Mouse (Mus musculus): ENCODE results near the gene 1700025F22Rik. TPM values are rescaled to one million over a fixed set of nuclear protein-coding genes. Genes with fewer than 3 reads are reported as not detected.
"Not testable (repeated sequence)": the region's sequence is repeated elsewhere in the genome, so short reads cannot be mapped to it uniquely, and the experiment has no call there.

The 1700025F22Rik gene
- not detected in 2 replicates for polyA plus RNA-seq (2014; fragmentation: Nextera tagmentation; extraction: Ambion mirVana)

DNA sequence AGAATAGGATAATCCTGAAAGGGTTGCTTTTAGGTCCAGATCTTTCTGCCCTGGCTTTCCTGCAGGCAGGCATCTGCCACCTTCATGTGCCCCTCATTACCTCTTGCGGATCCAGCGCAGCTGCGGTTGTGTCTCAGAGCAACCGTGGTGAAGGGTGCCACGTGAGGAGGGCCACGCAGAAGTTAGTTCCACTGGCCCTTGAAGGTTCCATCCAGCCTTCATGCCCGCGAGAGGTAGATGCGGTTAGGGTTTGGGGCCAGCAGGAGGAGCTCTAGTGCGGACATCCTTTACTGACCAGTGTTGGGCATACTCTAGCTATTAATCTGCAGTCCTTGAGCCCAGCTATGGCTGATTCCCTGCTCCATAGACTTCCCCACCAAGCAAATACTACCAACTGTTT, at the start of gene 1700025F22Rik:
Gene 1700025F22Rik, minus strand, starts transcription at position 149 of the 400 bp plus-strand sequence.
- ATAC-seq (ENCODE audit: low FRiP score) (no peak), DNase-seq (ENCODE audit: low spot score, missing footprints) (no peak)
- Histone ChIP-seq H3K9ac (ENCODE audit: low read length) (no peak within 1 kb of the TSS), H3K36me3 (ENCODE audit: control insufficient read depth, insufficient read depth, low read length) (no peaks in the 10 kb centered on the region), H3K27me3 (ENCODE audit: control insufficient read depth, insufficient read depth, low read length) (no peaks in the 10 kb centered on the region), H3K4me3 (ENCODE audit: low read depth, low read length) (no peak within 1 kb of the TSS), H3K4me2 (no peak within 1 kb of the TSS), H3K4me1 (ENCODE audit: control insufficient read depth, insufficient read depth, low read length) (no peaks in the 10 kb centered on the region), H3K27ac (ENCODE audit: low read depth, low read length) (no peak within 1 kb of the TSS), H3K9me3 (ENCODE audit: control insufficient read depth, low read length) (no peaks in the 10 kb centered on the region)
- 39% methylated on average over 10 of the region's 10 CpGs for WGBS

DNA sequence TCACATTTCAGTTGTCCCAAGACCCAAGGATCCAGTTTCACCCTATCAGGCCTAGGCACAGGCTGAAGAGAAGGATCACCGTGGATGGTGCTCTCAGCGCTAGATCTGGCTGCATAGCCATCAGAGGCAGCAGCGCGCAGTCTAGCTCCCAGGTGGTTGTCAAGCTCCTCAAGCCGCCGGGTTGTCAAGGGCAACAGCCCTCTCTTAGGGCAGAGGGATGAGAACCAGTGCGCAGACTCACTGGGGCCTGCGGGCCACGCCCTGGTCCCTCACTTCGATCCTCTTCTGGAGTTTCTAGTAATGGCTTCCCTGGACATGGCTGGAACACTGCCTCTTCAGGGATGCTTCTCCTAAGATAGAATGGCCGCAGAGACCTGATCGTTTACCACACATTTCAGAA, 31.4 kb upstream of the 1700025F22Rik start, which contains the start of gene Ms4a13:
Gene Ms4a13, minus strand, starts transcription at position 192 of the 400 bp plus-strand sequence.
- H3K9ac ChIP-seq (ENCODE audit: low read length) = no peak within 1 kb of the TSS
- no peaks in the 10 kb centered on the region for H3K36me3 ChIP-seq (ENCODE audit: control insufficient read depth, insufficient read depth, low read length)
- ATAC-seq (ENCODE audit: low FRiP score) (peak; percentile 48; the same call in 1 of the 2 replicates), DNase-seq (ENCODE audit: low spot score, missing footprints) (no peak)
- no peak within 1 kb of the TSS for H3K4me3 ChIP-seq (ENCODE audit: low read depth, low read length)
- H3K9me3 ChIP-seq (ENCODE audit: control insufficient read depth, low read length) = no peaks in the 10 kb centered on the region
- no peaks in the 10 kb centered on the region for H3K27me3 ChIP-seq (ENCODE audit: control insufficient read depth, insufficient read depth, low read length)
- no peak within 1 kb of the TSS for H3K4me2 ChIP-seq
- H3K27ac ChIP-seq (ENCODE audit: low read depth, low read length) = no peak within 1 kb of the TSS
- no peaks in the 10 kb centered on the region for H3K4me1 ChIP-seq (ENCODE audit: control insufficient read depth, insufficient read depth, low read length)
- WGBS = 70% methylated on average over 12 of the region's 12 CpGs

DNA sequence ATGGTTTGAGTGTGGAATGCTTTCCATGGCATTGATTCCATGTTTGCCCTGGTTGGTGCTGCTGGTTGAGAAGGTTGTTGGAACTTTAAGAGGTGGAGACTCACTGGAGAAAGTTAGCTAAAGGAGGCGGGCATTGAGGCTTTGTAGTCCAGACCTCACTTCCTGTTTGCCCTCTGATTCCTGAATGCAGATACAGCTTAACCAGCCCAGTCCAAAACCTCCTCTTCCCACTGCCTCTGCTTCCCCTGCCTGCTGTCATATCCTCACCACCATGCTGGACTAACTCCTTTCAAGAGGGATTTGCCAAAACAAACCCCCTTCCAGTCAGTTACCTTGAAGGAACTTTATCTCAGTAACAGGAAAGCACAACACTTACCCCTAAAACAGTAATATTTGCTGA, 27.4 kb upstream of the 1700025F22Rik start:
- ATAC-seq (ENCODE audit: low FRiP score) = no peak

DNA sequence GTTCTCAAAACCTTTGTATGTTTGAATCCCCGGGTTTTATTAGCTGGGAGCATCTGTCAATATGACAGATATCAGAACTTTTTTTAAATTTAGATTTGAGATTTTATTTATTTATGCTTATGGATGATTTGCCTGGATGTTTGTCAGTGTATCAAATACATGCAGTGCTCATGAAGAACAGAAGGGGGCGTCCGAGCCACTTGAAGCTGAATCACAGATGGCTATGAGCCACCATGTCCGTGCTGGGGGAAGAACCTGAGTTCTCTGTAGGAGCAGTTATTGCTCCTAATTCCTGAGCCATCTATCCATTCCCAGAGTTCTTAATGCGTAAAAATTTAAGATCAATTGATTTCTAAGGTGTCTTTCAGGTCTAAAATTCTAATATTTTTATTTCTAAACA, 19.0 kb upstream of the 1700025F22Rik start:
- H3K27ac ChIP-seq (ENCODE audit: low read depth, low read length) = no peak overlapping the region
- 17% methylated on average over 5 of the region's 5 CpGs for WGBS
- no peaks in the 10 kb centered on the region for H3K4me1 ChIP-seq (ENCODE audit: control insufficient read depth, insufficient read depth, low read length)
- no peak overlapping the region for H3K9ac ChIP-seq (ENCODE audit: low read length)
- ATAC-seq (ENCODE audit: low FRiP score) = no peak
- no peak overlapping the region for H3K4me3 ChIP-seq (ENCODE audit: low read depth, low read length)
- H3K4me2 ChIP-seq = no peak overlapping the region
- H3K36me3 ChIP-seq (ENCODE audit: control insufficient read depth, insufficient read depth, low read length) = no peaks in the 10 kb centered on the region
- no peaks in the 10 kb centered on the region for H3K9me3 ChIP-seq (ENCODE audit: control insufficient read depth, low read length)
- no peak for DNase-seq (ENCODE audit: low spot score, missing footprints)
- H3K27me3 ChIP-seq (ENCODE audit: control insufficient read depth, insufficient read depth, low read length) = no peaks in the 10 kb centered on the region

More for the DNA sequence above, 27.4 kb upstream of the 1700025F22Rik start:
- WGBS = 69% methylated on average over 1 of the region's 1 CpGs
- Histone ChIP-seq H3K36me3 (ENCODE audit: control insufficient read depth, insufficient read depth, low read length) (no peaks in the 10 kb centered on the region), H3K4me3 (ENCODE audit: low read depth, low read length) (no peak overlapping the region), H3K9me3 (ENCODE audit: control insufficient read depth, low read length) (no peaks in the 10 kb centered on the region), H3K4me2 (no peak overlapping the region), H3K9ac (ENCODE audit: low read length) (no peak overlapping the region), H3K4me1 (ENCODE audit: control insufficient read depth, insufficient read depth, low read length) (no peaks in the 10 kb centered on the region), H3K27me3 (ENCODE audit: control insufficient read depth, insufficient read depth, low read length) (no peaks in the 10 kb centered on the region), H3K27ac (ENCODE audit: low read depth, low read length) (no peak overlapping the region)
- no peak for DNase-seq (ENCODE audit: low spot score, missing footprints)

DNA sequence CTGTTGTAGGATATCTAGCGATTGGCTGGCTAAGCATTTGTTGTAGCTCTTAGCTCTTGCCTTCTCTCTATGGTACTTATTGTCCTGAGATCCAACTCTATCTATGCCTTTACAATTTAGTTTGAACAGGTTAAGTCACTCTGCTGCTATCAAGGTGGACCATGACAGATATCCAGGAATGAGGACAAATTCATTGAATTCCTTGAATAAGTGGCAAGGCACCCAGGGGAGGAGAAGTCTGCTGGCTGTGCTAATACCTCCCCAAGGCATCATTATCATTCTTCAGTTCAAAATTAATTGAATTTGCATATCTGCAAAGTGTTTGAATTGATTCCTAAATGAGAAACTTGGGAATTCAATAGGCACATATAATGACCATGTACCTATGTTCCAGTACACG, 12.3 kb upstream of the 1700025F22Rik start:
- H3K36me3 ChIP-seq (ENCODE audit: control insufficient read depth, insufficient read depth, low read length) = no peaks in the 10 kb centered on the region
- no peaks in the 10 kb centered on the region for H3K4me1 ChIP-seq (ENCODE audit: control insufficient read depth, insufficient read depth, low read length)
- DNase-seq (ENCODE audit: low spot score, missing footprints) (no peak), ATAC-seq (ENCODE audit: low FRiP score) (no peak)
- H3K27me3 ChIP-seq (ENCODE audit: control insufficient read depth, insufficient read depth, low read length) = no peaks in the 10 kb centered on the region
- H3K27ac ChIP-seq (ENCODE audit: low read depth, low read length) = no peak overlapping the region
- WGBS = 61% methylated on average over 2 of the region's 2 CpGs
- no peak overlapping the region for H3K4me3 ChIP-seq (ENCODE audit: low read depth, low read length)
- H3K9ac ChIP-seq (ENCODE audit: low read length) = no peak overlapping the region
- H3K4me2 ChIP-seq = no peak overlapping the region
- no peaks in the 10 kb centered on the region for H3K9me3 ChIP-seq (ENCODE audit: control insufficient read depth, low read length)

DNA sequence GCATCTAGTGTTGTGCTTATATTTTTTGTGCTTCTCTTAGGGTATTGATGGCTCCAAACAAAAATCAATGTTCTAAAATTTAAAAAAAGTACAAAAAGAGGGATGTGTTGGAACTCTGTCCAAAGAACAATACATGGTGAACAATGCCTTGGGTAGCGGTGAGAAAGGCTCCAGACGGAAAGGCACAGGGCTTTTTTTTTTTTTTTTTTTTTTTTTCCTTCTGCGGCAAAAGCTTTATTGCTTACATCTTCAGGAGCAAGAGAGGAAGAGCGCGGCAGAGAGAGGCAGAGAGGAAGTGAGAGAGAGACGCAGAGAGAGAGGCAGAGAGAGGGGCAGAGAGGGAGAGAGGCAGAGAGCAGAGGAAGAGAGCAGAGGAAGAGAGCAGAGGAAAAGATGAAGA, 7.2 kb downstream of the 1700025F22Rik start:
- H3K9me3 ChIP-seq (ENCODE audit: control insufficient read depth, low read length); H3K9ac ChIP-seq (ENCODE audit: low read length); H3K4me2 ChIP-seq; DNase-seq (ENCODE audit: low spot score, missing footprints); H3K4me3 ChIP-seq (ENCODE audit: low read depth, low read length); H3K27ac ChIP-seq (ENCODE audit: low read depth, low read length); H3K36me3 ChIP-seq (ENCODE audit: control insufficient read depth, insufficient read depth, low read length); H3K4me1 ChIP-seq (ENCODE audit: control insufficient read depth, insufficient read depth, low read length); ATAC-seq (ENCODE audit: low FRiP score); H3K27me3 ChIP-seq (ENCODE audit: control insufficient read depth, insufficient read depth, low read length): not testable (repeated sequence)
- 85% methylated on average over 5 of the region's 6 CpGs for WGBS

DNA sequence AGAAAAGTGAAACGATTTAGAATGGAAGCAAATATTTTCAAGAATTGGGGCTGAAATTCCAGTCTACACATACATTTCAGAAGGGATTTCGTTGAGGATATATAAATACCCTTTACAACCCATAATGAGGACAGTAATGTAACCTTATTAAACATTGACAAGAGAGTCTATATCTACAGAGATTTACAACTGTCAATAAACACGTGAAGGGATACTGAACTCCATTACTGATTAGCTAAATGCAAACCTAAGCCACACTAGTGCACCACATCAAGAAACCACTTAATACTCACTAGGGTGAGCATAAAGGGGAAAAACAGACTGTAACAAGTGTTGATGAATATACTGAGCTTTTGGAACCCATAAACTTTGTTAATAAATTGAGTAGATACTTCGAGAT, 29.8 kb downstream of the 1700025F22Rik start:
- H3K4me2 ChIP-seq = no peak overlapping the region
- no peaks in the 10 kb centered on the region for H3K27me3 ChIP-seq (ENCODE audit: control insufficient read depth, insufficient read depth, low read length)
- no peaks in the 10 kb centered on the region for H3K4me1 ChIP-seq (ENCODE audit: control insufficient read depth, insufficient read depth, low read length)
- no peaks in the 10 kb centered on the region for H3K9me3 ChIP-seq (ENCODE audit: control insufficient read depth, low read length)
- no peak overlapping the region for H3K27ac ChIP-seq (ENCODE audit: low read depth, low read length)
- ATAC-seq (ENCODE audit: low FRiP score) (no peak), DNase-seq (ENCODE audit: low spot score, missing footprints) (no peak)
- WGBS = 73% methylated on average over 4 of the region's 4 CpGs
- no peak overlapping the region for H3K9ac ChIP-seq (ENCODE audit: low read length)
- H3K36me3 ChIP-seq (ENCODE audit: control insufficient read depth, insufficient read depth, low read length) = no peaks in the 10 kb centered on the region
- no peak overlapping the region for H3K4me3 ChIP-seq (ENCODE audit: low read depth, low read length)

DNA sequence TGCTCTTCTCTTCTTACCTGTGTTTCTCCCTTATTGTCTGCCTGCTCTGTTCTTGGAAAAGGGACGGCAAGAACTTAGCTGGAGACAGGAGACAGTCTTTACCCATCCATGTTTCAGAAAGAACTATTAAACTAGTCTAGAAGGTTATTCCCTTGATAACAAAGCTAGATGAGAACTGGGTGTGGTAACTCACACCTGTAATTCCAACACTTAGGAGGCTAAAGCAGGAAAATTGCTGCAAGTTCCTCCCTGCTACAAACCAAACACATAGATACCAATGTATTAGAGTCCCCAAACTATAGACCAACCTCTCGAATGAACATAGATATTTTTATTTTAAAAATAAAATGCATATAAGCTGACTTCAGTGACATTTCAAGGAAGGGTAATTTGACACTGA, 30.3 kb downstream of the 1700025F22Rik start:
- H3K36me3 ChIP-seq (ENCODE audit: control insufficient read depth, insufficient read depth, low read length) = no peaks in the 10 kb centered on the region
- no peak overlapping the region for H3K9ac ChIP-seq (ENCODE audit: low read length)
- no peaks in the 10 kb centered on the region for H3K9me3 ChIP-seq (ENCODE audit: control insufficient read depth, low read length)
- H3K4me2 ChIP-seq = no peak overlapping the region
- no peak overlapping the region for H3K4me3 ChIP-seq (ENCODE audit: low read depth, low read length)
- ATAC-seq (ENCODE audit: low FRiP score) (no peak), DNase-seq (ENCODE audit: low spot score, missing footprints) (no peak)
- no peaks in the 10 kb centered on the region for H3K4me1 ChIP-seq (ENCODE audit: control insufficient read depth, insufficient read depth, low read length)
- H3K27me3 ChIP-seq (ENCODE audit: control insufficient read depth, insufficient read depth, low read length) = no peaks in the 10 kb centered on the region
- H3K27ac ChIP-seq (ENCODE audit: low read depth, low read length) = no peak overlapping the region
- 88% methylated on average over 2 of the region's 2 CpGs for WGBS

DNA sequence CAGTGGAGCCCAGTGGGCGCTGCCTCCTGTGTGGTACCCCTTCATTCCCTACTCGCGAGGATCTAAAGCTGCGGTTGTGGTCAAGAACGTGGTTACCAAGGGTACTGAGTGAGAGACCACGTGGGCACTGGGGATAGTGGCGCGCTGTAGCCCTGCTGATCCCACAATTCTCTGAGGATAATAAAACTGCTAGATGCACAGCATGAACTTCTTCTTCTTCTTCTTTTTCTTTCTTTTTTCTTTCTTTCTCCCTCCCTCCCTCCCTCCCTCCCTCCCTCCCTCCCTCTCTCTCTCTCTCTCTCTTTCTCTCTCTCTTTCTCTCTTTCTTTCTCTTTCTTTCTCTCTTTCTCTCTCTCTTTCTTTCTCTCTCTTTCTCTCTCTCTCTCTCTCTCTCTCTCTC, 34.3 kb downstream of the 1700025F22Rik start, which contains the start of gene 1700017D01Rik:
Gene 1700017D01Rik, minus strand, starts transcription at position 101 of the 400 bp plus-strand sequence.
- WGBS = 86% methylated on average over 8 of the region's 8 CpGs
- DNase-seq (ENCODE audit: low spot score, missing footprints); H3K27ac ChIP-seq (ENCODE audit: low read depth, low read length); ATAC-seq (ENCODE audit: low FRiP score); H3K9ac ChIP-seq (ENCODE audit: low read length); H3K4me1 ChIP-seq (ENCODE audit: control insufficient read depth, insufficient read depth, low read length); H3K4me2 ChIP-seq; H3K27me3 ChIP-seq (ENCODE audit: control insufficient read depth, insufficient read depth, low read length); H3K9me3 ChIP-seq (ENCODE audit: control insufficient read depth, low read length); H3K36me3 ChIP-seq (ENCODE audit: control insufficient read depth, insufficient read depth, low read length); H3K4me3 ChIP-seq (ENCODE audit: low read depth, low read length): not testable (repeated sequence)
